Mouse (Mus musculus): ENCODE measurements around the gene Gjb3. TPM values are rescaled to one million over a fixed set of nuclear protein-coding genes. Genes with fewer than 3 reads are reported as not detected.

Gjb3 gene
- polyA plus RNA-seq, 1 experiment, result 57.2 TPM

- 0 out of 2 replicates have a peak overlapping the region, but pooled peaks have one; percentile 2 for H3K9ac ChIP-seq (ENCODE audit: low read depth, poor library complexity, severe bottlenecking)
- H3K9me3 ChIP-seq (replicated peaks; ENCODE audit: control insufficient read depth, insufficient read depth, low read length, poor library complexity, severe bottlenecking), result no peaks in the 10 kb centered on the region
- peaks cover 15% of the 10 kb centered on the region for H3K36me3 ChIP-seq (ENCODE audit: control insufficient read depth, insufficient read depth, low read length, poor library complexity, severe bottlenecking)
- peaks cover 5% of the 10 kb centered on the region for H3K4me1 ChIP-seq (ENCODE audit: control insufficient read depth, insufficient read depth, low read length)
- peak overlapping the region; percentile 59 for H3K4me3 ChIP-seq (ENCODE audit: low read depth, low read length)
- peak overlapping the region; percentile 28; the same call in 1 of the 2 replicates for H3K27ac ChIP-seq (ENCODE audit: insufficient read depth, low read length)
- peak; percentile 98 for TF ChIP-seq CTCF (IDR thresholded peaks at IDR 0.05; ENCODE audit: low read depth, low read length)
- TF ChIP-seq POLR2A (IDR thresholded peaks at IDR 0.05; ENCODE audit: insufficient read depth, low read length), result no peak
- peak; percentile 73 for TF ChIP-seq EP300 (IDR thresholded peaks at IDR 0.05; ENCODE audit: insufficient read depth, low read depth, low read length)
- H3K27me3 ChIP-seq (ENCODE audit: control insufficient read depth, insufficient read depth, low read length, poor library complexity, severe bottlenecking), result no peaks in the 10 kb centered on the region
These were observed 5.9 kb downstream of the Gjb3 start for GRCm38 (mm10) chr4:127324759-127325158.

GRCm38 (mm10) chr4:127324296-127324695 lies 6.3 kb downstream of the Gjb3 start:
- H3K4me1 ChIP-seq (ENCODE audit: control insufficient read depth, insufficient read depth, low read length), result peaks cover 5% of the 10 kb centered on the region
- peak overlapping the region; percentile 2; the same call in 1 of the 2 replicates for H3K9ac ChIP-seq (ENCODE audit: low read depth, poor library complexity, severe bottlenecking)
- H3K27me3 ChIP-seq (ENCODE audit: control insufficient read depth, insufficient read depth, low read length, poor library complexity, severe bottlenecking), result no peaks in the 10 kb centered on the region
- no peak for TF ChIP-seq EP300 (IDR thresholded peaks at IDR 0.05; ENCODE audit: insufficient read depth, low read depth, low read length)
- TF ChIP-seq POLR2A (IDR thresholded peaks at IDR 0.05; ENCODE audit: insufficient read depth, low read length), result no peak
- no peak for TF ChIP-seq CTCF (IDR thresholded peaks at IDR 0.05; ENCODE audit: low read depth, low read length)
- no peaks in the 10 kb centered on the region for H3K9me3 ChIP-seq (replicated peaks; ENCODE audit: control insufficient read depth, insufficient read depth, low read length, poor library complexity, severe bottlenecking)
- H3K36me3 ChIP-seq (ENCODE audit: control insufficient read depth, insufficient read depth, low read length, poor library complexity, severe bottlenecking), result peaks cover 15% of the 10 kb centered on the region
- peak overlapping the region; percentile 27 for H3K4me3 ChIP-seq (ENCODE audit: low read depth, low read length)
- peak overlapping the region; percentile 1; the same call in 1 of the 2 replicates for H3K27ac ChIP-seq (ENCODE audit: insufficient read depth, low read length)

- no peak overlapping the region for H3K27ac ChIP-seq (ENCODE audit: insufficient read depth, low read length)
- TF ChIP-seq EP300 (IDR thresholded peaks at IDR 0.05; ENCODE audit: insufficient read depth, low read depth, low read length) (no peak), POLR2A (IDR thresholded peaks at IDR 0.05; ENCODE audit: insufficient read depth, low read length) (no peak), CTCF (IDR thresholded peaks at IDR 0.05; ENCODE audit: low read depth, low read length) (no peak)
- peak overlapping the region; percentile 2; the same call in 1 of the 2 replicates for H3K9ac ChIP-seq (ENCODE audit: low read depth, poor library complexity, severe bottlenecking)
- H3K4me1 ChIP-seq (ENCODE audit: control insufficient read depth, insufficient read depth, low read length), result peaks cover 5% of the 10 kb centered on the region
- H3K36me3 ChIP-seq (ENCODE audit: control insufficient read depth, insufficient read depth, low read length, poor library complexity, severe bottlenecking), result peaks cover 15% of the 10 kb centered on the region
- H3K9me3 ChIP-seq (replicated peaks; ENCODE audit: control insufficient read depth, insufficient read depth, low read length, poor library complexity, severe bottlenecking), result no peaks in the 10 kb centered on the region
- H3K27me3 ChIP-seq (ENCODE audit: control insufficient read depth, insufficient read depth, low read length, poor library complexity, severe bottlenecking), result no peaks in the 10 kb centered on the region
- no peak overlapping the region for H3K4me3 ChIP-seq (ENCODE audit: low read depth, low read length)
These were observed 7.0 kb downstream of the Gjb3 start for GRCm38 (mm10) chr4:127323651-127324050.

GRCm38 (mm10) chr4:127319613-127320012 lies 11.0 kb downstream of the Gjb3 start:
- H3K36me3 ChIP-seq (ENCODE audit: control insufficient read depth, insufficient read depth, low read length, poor library complexity, severe bottlenecking), result no peaks in the 10 kb centered on the region
- H3K27me3 ChIP-seq (ENCODE audit: control insufficient read depth, insufficient read depth, low read length, poor library complexity, severe bottlenecking), result no peaks in the 10 kb centered on the region
- no peak overlapping the region for H3K27ac ChIP-seq (ENCODE audit: insufficient read depth, low read length)
- no peak overlapping the region for H3K9ac ChIP-seq (ENCODE audit: low read depth, poor library complexity, severe bottlenecking)
- no peaks in the 10 kb centered on the region for H3K9me3 ChIP-seq (replicated peaks; ENCODE audit: control insufficient read depth, insufficient read depth, low read length, poor library complexity, severe bottlenecking)
- peak; percentile 70 for TF ChIP-seq CTCF (IDR thresholded peaks at IDR 0.05; ENCODE audit: low read depth, low read length)
- TF ChIP-seq EP300 (IDR thresholded peaks at IDR 0.05; ENCODE audit: insufficient read depth, low read depth, low read length), result no peak
- peaks cover 5% of the 10 kb centered on the region for H3K4me1 ChIP-seq (ENCODE audit: control insufficient read depth, insufficient read depth, low read length)
- H3K4me3 ChIP-seq (ENCODE audit: low read depth, low read length), result no peak overlapping the region

- no peaks in the 10 kb centered on the region for H3K36me3 ChIP-seq (ENCODE audit: control insufficient read depth, insufficient read depth, low read length, poor library complexity, severe bottlenecking)
- TF ChIP-seq EP300 (IDR thresholded peaks at IDR 0.05; ENCODE audit: insufficient read depth, low read depth, low read length) (no peak), POLR2A (IDR thresholded peaks at IDR 0.05; ENCODE audit: insufficient read depth, low read length) (no peak), CTCF (IDR thresholded peaks at IDR 0.05; ENCODE audit: low read depth, low read length) (peak; percentile 0)
- H3K9me3 ChIP-seq (replicated peaks; ENCODE audit: control insufficient read depth, insufficient read depth, low read length, poor library complexity, severe bottlenecking), result no peaks in the 10 kb centered on the region
- H3K27ac ChIP-seq (ENCODE audit: insufficient read depth, low read length), result no peak overlapping the region
- no peak overlapping the region for H3K9ac ChIP-seq (ENCODE audit: low read depth, poor library complexity, severe bottlenecking)
- H3K4me3 ChIP-seq (ENCODE audit: low read depth, low read length), result no peak overlapping the region
- no peaks in the 10 kb centered on the region for H3K27me3 ChIP-seq (ENCODE audit: control insufficient read depth, insufficient read depth, low read length, poor library complexity, severe bottlenecking)
- no peaks in the 10 kb centered on the region for H3K4me1 ChIP-seq (ENCODE audit: control insufficient read depth, insufficient read depth, low read length)
These were observed 13.5 kb downstream of the Gjb3 start for GRCm38 (mm10) chr4:127317143-127317542.

- no peak overlapping the region for H3K4me3 ChIP-seq (ENCODE audit: low read depth, low read length)
- no peak overlapping the region for H3K9ac ChIP-seq (ENCODE audit: low read depth, poor library complexity, severe bottlenecking)
- H3K36me3 ChIP-seq (ENCODE audit: control insufficient read depth, insufficient read depth, low read length, poor library complexity, severe bottlenecking), result no peaks in the 10 kb centered on the region
- no peaks in the 10 kb centered on the region for H3K27me3 ChIP-seq (ENCODE audit: control insufficient read depth, insufficient read depth, low read length, poor library complexity, severe bottlenecking)
- no peak for TF ChIP-seq EP300 (IDR thresholded peaks at IDR 0.05; ENCODE audit: insufficient read depth, low read depth, low read length)
- H3K4me1 ChIP-seq (ENCODE audit: control insufficient read depth, insufficient read depth, low read length), result no peaks in the 10 kb centered on the region
- no peak overlapping the region for H3K27ac ChIP-seq (ENCODE audit: insufficient read depth, low read length)
- H3K9me3 ChIP-seq (replicated peaks; ENCODE audit: control insufficient read depth, insufficient read depth, low read length, poor library complexity, severe bottlenecking), result no peaks in the 10 kb centered on the region
These were observed 14.9 kb downstream of the Gjb3 start for GRCm38 (mm10) chr4:127315753-127316152.

Data from ES-Bruce4 (cell line).